Comparison of ENCODE assay signal across 11 mouse cellular contexts in the genomic region with DNA sequence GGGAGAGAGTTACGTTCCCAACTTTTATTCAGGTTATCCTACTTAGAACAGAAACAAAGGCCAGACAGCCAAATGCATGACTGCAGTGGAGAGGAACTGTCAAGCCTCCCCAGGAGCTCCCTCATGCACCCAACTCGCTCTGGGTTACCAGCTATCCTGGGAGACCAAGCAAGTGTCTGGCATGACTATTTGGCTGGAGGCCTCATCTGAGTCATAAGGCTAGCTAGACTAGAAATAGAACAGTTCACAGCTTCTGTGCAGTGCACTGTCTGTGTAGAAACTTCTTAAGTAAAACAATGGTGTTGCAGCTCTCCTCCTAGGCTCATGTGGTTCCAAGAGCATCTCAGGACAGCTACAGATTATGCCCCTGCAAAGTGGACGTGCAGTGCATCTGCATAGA.
DNase-seq lines count a peak whose midpoint lies in the region; ATAC-seq lines count a peak whose summit lies in the region.
"Had no signal": no experiment of that assay in that cellular context is flagged by ENCODE, and none has a peak within 500 bp of the region (broad histone marks: within the 10 kb centered on the region; RNA-seq: fewer than 3 reads in every experiment).

No protein-coding gene starts in this region.

- no peak for DNase-seq in frontal cortex, postnatal 25 days (ENCODE audit: low spot score in 2 of 2)
- peak; percentile 7 to 34 for DNase-seq in left cerebral cortex, adult 18-20 months (ENCODE audit: low spot score in 2 of 2)
- DNase-seq in left cerebral cortex, postnatal 4 days: no peak
- peak; percentile 6 to 27 for DNase-seq in cerebellum, postnatal 36 days
- DNase-seq in left cerebral cortex, postnatal 36 days (ENCODE audit: low spot score in 2 of 2): peak; percentile 14 to 34
- DNase-seq in layer of hippocampus, adult 8-10 months (ENCODE audit: low spot score in 2 of 2): no peak
- DNase-seq: forebrain, postnatal 0 days; kidney, adult 2 months; kidney, postnatal 36 days had no signal

- intact Hi-C loops in left cerebral cortex, postnatal 4 days (cut with DNase I): no loop called here
- intact Hi-C loops in left cerebral cortex, postnatal 36 days (cut with DNase I): no loop called here

- peak; percentile 95 for ATAC-seq in frontal cortex, adult (ENCODE audit: low TSS enrichment)
- ATAC-seq: forebrain, postnatal 0 days; hindbrain, embryonic 16.5 days had no signal

Comparison
In these comparisons a context has a peak if more than half of its experiments do, and no peak if none do; other contexts are left out.
1. DNase-seq: peak in left cerebral cortex, adult 18-20 months (2 of 2), cerebellum, postnatal 36 days (2 of 2) and left cerebral cortex, postnatal 36 days (2 of 2); none in frontal cortex, postnatal 25 days (0 of 2), left cerebral cortex, postnatal 4 days (single experiment) and layer of hippocampus, adult 8-10 months (0 of 2).